Mouse (Mus musculus) cerebellum, postnatal 10 days (tissue): ENCODE data around the gene Gm17545.

Experiments used
- DNase-seq, 2 experiments: peaks; one replicate each; pipeline ENCODE4 v3.0.0; 2021; ENCODE audit warnings: mixed read lengths in 2 of 2

The Gm17545 gene

GRCm38 (mm10) chr9:22495133-22495532, 41.0 kb downstream of the Gm17545 start:
- DNase-seq = no peak

DNA sequence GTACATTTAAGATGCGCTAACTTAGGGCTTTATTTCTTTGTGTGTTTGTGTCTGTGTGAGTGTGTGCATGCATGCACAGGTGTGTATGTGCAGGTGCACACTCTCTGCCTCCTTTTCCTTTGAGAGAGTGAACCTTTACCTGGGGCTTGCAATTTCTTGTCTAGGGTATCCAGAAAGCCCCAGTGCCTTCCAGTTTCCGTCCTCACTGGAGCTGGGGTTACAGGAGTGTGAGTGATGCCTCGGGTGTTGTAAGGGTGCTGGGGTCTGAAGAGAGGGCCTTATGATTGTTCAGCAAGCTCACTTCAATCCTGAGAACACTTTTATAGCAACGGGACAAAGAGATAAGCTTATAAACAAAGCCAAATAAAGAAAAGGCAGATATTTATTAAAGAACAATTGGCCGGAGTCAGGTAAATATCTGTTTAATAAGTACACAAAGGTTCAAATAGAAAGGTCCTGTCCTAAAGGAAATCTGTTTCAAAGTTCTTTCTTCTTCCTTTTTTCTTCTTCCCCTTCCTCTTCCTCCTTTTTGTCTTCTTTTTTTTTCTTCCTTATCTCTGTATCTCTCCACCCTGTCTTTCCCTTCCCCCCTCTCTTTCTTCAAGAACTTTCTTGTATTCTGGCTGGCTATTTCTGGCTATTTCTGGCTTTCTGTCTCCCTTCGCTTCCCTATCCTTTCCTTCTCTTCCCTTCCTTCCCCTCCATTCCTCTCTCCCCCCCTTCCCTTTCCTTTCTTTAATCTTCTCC, 43.1 kb downstream of the Gm17545 start:
- DNase-seq = no peak

DNA sequence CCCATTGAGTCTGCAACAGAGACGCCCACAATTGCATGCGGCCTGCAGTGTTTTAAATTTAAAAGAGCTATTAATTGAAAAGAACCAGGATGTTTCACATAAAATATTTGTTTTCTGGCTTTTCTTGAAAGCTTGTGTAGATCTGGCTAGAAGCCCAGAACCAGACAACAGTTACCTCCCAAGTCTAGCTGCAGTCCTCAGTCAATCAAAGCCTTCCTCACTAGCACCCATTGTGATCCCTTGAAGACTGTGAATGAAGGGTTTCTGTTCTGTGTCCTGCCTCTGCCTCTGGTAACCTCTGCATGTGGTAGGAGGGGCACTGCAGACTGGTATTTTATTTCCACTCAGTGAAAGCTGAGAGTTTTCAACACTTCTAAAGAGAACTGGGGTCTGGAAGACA, 48.9 kb downstream of the Gm17545 start:
- DNase-seq = no peak

- DNase-seq = no peak
Observed at GRCm38 (mm10) chr9:22503581-22503980, 49.5 kb downstream of the Gm17545 start.

DNA sequence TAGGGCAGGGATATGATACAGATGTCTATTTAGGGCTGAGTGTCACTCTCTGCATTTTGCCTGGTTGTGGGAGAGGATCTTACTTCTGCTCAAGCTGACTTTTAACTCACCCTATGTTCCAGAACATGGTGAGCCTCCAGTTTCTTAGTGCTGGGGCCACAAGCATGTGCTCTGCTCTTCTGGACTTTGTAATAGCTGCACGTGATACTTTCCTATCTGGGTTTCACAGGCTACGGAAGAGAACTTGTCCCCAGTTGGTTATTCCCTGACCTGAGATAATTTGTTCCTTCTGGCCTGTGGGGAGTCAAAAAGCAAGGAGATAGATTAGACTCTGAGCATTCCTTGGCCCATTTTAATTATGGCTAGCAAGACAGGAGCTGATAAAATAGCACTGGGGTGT, 51.5 kb downstream of the Gm17545 start:
- no peak for DNase-seq
